Mouse (Mus musculus) ES-E14 (cell line): ENCODE results near the gene Klf2. TPM values are rescaled to one million over a fixed set of nuclear protein-coding genes. Genes with fewer than 3 reads are reported as not detected.

Experiments used
- DNase-seq: peaks from one replicate; pipeline ENCODE4 v3.0.0-alpha.2; 2013; ENCODE audit warnings: low read depth, low spot score
- H3K27ac ChIP-seq: 2 replicates; pipeline ENCODE4 v1.5.1; 2012; ENCODE audit warnings: low read depth, mild to moderate bottlenecking, low read length, moderate library complexity, mixed read lengths; ENCODE audit not compliant: poor library complexity, insufficient read depth, severe bottlenecking
- H3K36me3 ChIP-seq: 2 replicates; pipeline ENCODE4 v1.6.1; 2012; ENCODE audit warnings: mild to moderate bottlenecking, low read length, moderate library complexity, mixed read lengths; ENCODE audit not compliant: control insufficient read depth, poor library complexity, insufficient read depth, severe bottlenecking
- H3K4me1 ChIP-seq, 2 experiments: fragments of 150-350 bp in 1 of 2; sonication (generic) in 1 of 2; 2 replicates each; pipeline ENCODE4 v1.6.1; 2012; ENCODE audit warnings: low read length in 2 of 2, mild to moderate bottlenecking in 1 of 2, mixed read lengths in 1 of 2; ENCODE audit not compliant: control insufficient read depth in 2 of 2, insufficient read depth in 2 of 2, poor library complexity in 1 of 2
- H3K4me3 ChIP-seq, 2 experiments: fragments of 150-350 bp in 1 of 2; sonication (generic) in 1 of 2; 2 replicates each; pipeline ENCODE4 v1.5.1; 2012; ENCODE audit warnings: low read length in 2 of 2, low read depth in 1 of 2, mild to moderate bottlenecking in 1 of 2, mixed read lengths in 1 of 2; ENCODE audit not compliant: insufficient read depth in 1 of 2, poor library complexity in 1 of 2, severe bottlenecking in 1 of 2
- H3K9ac ChIP-seq: 2 replicates; pipeline ENCODE4 v1.6.1; 2012; ENCODE audit warnings: low read depth, mild to moderate bottlenecking, low read length, mixed read lengths; ENCODE audit not compliant: poor library complexity, insufficient read depth, severe bottlenecking
- H3K9me3 ChIP-seq: fragments of 150-350 bp; sonication (generic); 2 replicates; pipeline ENCODE4 v1.6.1; 2012; ENCODE audit warnings: low read depth, mild to moderate bottlenecking, low read length; ENCODE audit not compliant: control insufficient read depth, insufficient read depth
- CHD2 ChIP-seq: IDR thresholded peaks from 2 replicates; pipeline ENCODE4 v1.6.1; 2014; ENCODE audit warnings: mild to moderate bottlenecking, low read depth, low read length, inconsistent platforms
- HCFC1 ChIP-seq: IDR thresholded peaks from 2 replicates; pipeline ENCODE4 v1.6.1; 2012; ENCODE audit warnings: low read length, inconsistent platforms, borderline replicate concordance; ENCODE audit not compliant: insufficient read depth
- MAFK ChIP-seq: IDR thresholded peaks from 2 replicates; pipeline ENCODE4 v1.6.1; 2014; ENCODE audit warnings: mild to moderate bottlenecking, low read depth, low read length, inconsistent platforms; ENCODE audit not compliant: insufficient read depth
- ZC3H11A ChIP-seq: IDR thresholded peaks from 2 replicates; pipeline ENCODE4 v1.6.1; 2012; ENCODE audit warnings: low read depth, mild to moderate bottlenecking, inconsistent platforms, low read length, borderline replicate concordance
- ZNF384 ChIP-seq: IDR thresholded peaks from 2 replicates; pipeline ENCODE4 v1.6.1; 2012; ENCODE audit warnings: low read depth, low read length, inconsistent platforms
- in situ Hi-C, 2 experiments: fragments of 600-800 bp; cut with MboI; formaldehyde crosslinking; loops; one replicate each; pipeline ENCODE4 v1.15.1; 2025; ENCODE audit warnings: low sequenced_read_pairs in 2 of 2, inconsistent platforms in 1 of 2; ENCODE audit not compliant: unreplicated experiment in 2 of 2
- total RNA-seq: library from RNA; depleted of rRNA; stranded (reverse); fragments of 300-350 nt; gene quantifications from 2 replicates; pipeline ENCODE4 v1.2.3, GENCODE M21; 2012

Gene Klf2
- total RNA-seq, 1 experiment = 55.0 TPM

GRCm38 (mm10) chr8:72285285-72285684 is 33.5 kb upstream of the Klf2 start:
- TF ChIP-seq CHD2 = no peak
- Histone ChIP-seq H3K4me3 (no peak overlapping the region), H3K9ac (no peak overlapping the region), H3K27ac (no peak overlapping the region), H3K4me1 (peaks cover 0 to 5% of the 10 kb centered on the region in 2 experiments; a peak in 1 of 4 replicates), H3K36me3 (no peaks in the 10 kb centered on the region), H3K9me3 (no peaks in the 10 kb centered on the region)
- DNase-seq = no peak
- in situ Hi-C loops = no loop called here

GRCm38 (mm10) chr8:72289051-72289450 is 29.8 kb upstream of the Klf2 start:
- no peak overlapping the region for H3K27ac ChIP-seq
- no peak overlapping the region for H3K4me3 ChIP-seq
- peaks cover 3 to 11% of the 10 kb centered on the region in 2 experiments; a peak in 3 of 4 replicates for H3K4me1 ChIP-seq
- TF ChIP-seq HCFC1 = no peak
- no peak for TF ChIP-seq ZNF384
- TF ChIP-seq MAFK = no peak
- no peaks in the 10 kb centered on the region for H3K9me3 ChIP-seq
- no peaks in the 10 kb centered on the region for H3K36me3 ChIP-seq
- no peak for DNase-seq
- in situ Hi-C loops = no loop called here
- H3K9ac ChIP-seq = no peak overlapping the region

- no peak overlapping the region for H3K9ac ChIP-seq
- H3K4me1 ChIP-seq = peaks cover 3 to 11% of the 10 kb centered on the region in 2 experiments; a peak in 3 of 4 replicates
- no peaks in the 10 kb centered on the region for H3K36me3 ChIP-seq
- H3K4me3 ChIP-seq = no peak overlapping the region
- in situ Hi-C loops = no loop called here
- H3K27ac ChIP-seq = no peak overlapping the region
- TF ChIP-seq ZNF384 = no peak
- DNase-seq = no peak
- no peaks in the 10 kb centered on the region for H3K9me3 ChIP-seq
These were observed 27.7 kb upstream of the Klf2 start for GRCm38 (mm10) chr8:72291104-72291503.

- Histone ChIP-seq H3K36me3 (no peaks in the 10 kb centered on the region), H3K27ac (no peak overlapping the region), H3K4me3 (no peak overlapping the region), H3K4me1 (peaks cover 3 to 11% of the 10 kb centered on the region in 2 experiments; a peak in 3 of 4 replicates), H3K9ac (no peak overlapping the region), H3K9me3 (no peaks in the 10 kb centered on the region)
- DNase-seq = no peak
- no peak for TF ChIP-seq ZC3H11A
- TF ChIP-seq ZNF384 = no peak
- no peak for TF ChIP-seq HCFC1
- no peak for TF ChIP-seq CHD2
- no peak for TF ChIP-seq MAFK
- in situ Hi-C loops = no loop called here
These were observed 25.5 kb upstream of the Klf2 start for GRCm38 (mm10) chr8:72293309-72293708.

GRCm38 (mm10) chr8:72295125-72295524 is 23.7 kb upstream of the Klf2 start:
- H3K27ac ChIP-seq = no peak overlapping the region
- TF ChIP-seq ZNF384 = no peak
- TF ChIP-seq HCFC1 = no peak
- TF ChIP-seq MAFK = no peak
- no peak for TF ChIP-seq CHD2
- TF ChIP-seq ZC3H11A = no peak
- no peak overlapping the region for H3K9ac ChIP-seq
- H3K4me3 ChIP-seq = no peak overlapping the region
- no peaks in the 10 kb centered on the region for H3K9me3 ChIP-seq
- H3K36me3 ChIP-seq = no peaks in the 10 kb centered on the region
- peaks cover 3 to 12% of the 10 kb centered on the region in 2 experiments; a peak in 3 of 4 replicates for H3K4me1 ChIP-seq
- in situ Hi-C loops = no loop called here
- DNase-seq = no peak
